ENCODE assay signal across 16 mouse cellular contexts in genomic region chr6:49194536-49194935, GRCm38 (mm10).
"Had no signal": no experiment of that assay in that cellular context is flagged by ENCODE, and none has a peak within 500 bp of the region (broad histone marks: within the 10 kb centered on the region; RNA-seq: fewer than 3 reads in every experiment).

No protein-coding gene starts in this region.

- DNase-seq: heart, postnatal 10 days; heart, postnatal 14 days; heart, postnatal 36 days; heart, postnatal 4 days; kidney, adult 11 months; kidney, adult 18-20 months; kidney, adult 2 months; kidney, adult 8-10 months; kidney, adult 9 months; kidney, postnatal 10 days; kidney, postnatal 14 days; kidney, postnatal 25 days; kidney, postnatal 36 days; kidney, postnatal 4 days; layer of hippocampus, adult 9-11 months; layer of hippocampus, postnatal 36 days had no signal
